Mouse (Mus musculus) erythroblast, adult 5-6 weeks (primary cell): ENCODE results near the gene Mta2. TPM values are rescaled to one million over a fixed set of nuclear protein-coding genes. Genes with fewer than 3 reads are reported as not detected.
"Not testable (repeated sequence)": the region's sequence is repeated elsewhere in the genome, so short reads cannot be mapped to it uniquely, and the experiment has no call there.

Experiments
- ATAC-seq: replicated peaks from 2 replicates; pipeline ENCODE4 v1.8.0; 2016; ENCODE audit warnings: moderate number of reproducible peaks, mild to moderate bottlenecking, moderate TSS enrichment, inconsistent platforms; ENCODE audit not compliant: poor library complexity, low FRiP score, severe bottlenecking
- total RNA-seq, 2 experiments: library from RNA; stranded (forward) in 1 of 2; stranded (reverse) in 1 of 2; fragments of 150-400 nt in 1 of 2; fragments of 200-764, 138-1000 nt in 1 of 2; gene quantifications; 2 replicates each; pipeline versions ENCODE4 v1.2.3 to v1.2.4; 2015 to 2017; ENCODE audit warnings: low replicate concordance in 2 of 2

The Mta2 gene
- total RNA-seq (2015; ENCODE audit: low replicate concordance): 16.9 and 22.8 TPM in 2 replicates
- total RNA-seq (2017; ENCODE audit: low replicate concordance): 39.5 and 54.4 TPM in 2 replicates

DNA sequence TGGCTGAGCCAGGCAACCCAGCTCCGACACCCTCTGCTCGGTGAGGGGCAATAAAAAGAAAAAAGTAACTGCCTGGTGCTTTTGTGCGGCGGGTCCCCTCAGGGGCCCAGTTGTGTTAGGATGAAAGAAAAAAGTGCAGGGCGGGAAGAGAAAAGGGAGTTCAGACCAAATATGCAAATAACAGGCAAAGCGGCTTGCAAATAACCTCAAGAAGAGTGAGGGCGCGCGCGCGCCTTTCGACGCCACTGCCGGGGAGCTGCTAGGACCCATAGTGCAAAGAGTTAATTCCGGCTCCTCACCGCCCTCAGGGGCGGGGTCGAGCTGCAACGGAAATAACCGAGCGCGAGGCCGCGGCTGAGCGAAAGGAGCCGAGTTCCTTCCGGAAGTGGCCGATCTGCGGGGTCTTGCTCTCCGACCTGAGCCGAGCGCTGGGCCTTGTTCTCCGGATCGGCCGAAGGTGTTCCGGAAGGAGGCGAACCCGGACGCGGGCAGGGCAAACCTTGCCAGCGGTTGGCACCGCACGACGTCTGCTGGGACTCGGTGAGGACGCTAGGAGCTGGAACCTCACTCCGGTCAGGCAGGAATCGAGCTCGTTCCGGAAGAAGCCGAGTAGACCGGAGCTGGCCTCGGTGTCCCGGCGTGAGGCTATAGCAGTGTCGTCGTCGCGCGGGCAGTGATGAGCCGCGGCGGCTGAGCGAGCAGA is at the start of gene Mta2:
Mta2 (plus strand) TSS at position 361 of the 703 bp plus-strand sequence.
- ATAC-seq: peak; percentile 86

DNA sequence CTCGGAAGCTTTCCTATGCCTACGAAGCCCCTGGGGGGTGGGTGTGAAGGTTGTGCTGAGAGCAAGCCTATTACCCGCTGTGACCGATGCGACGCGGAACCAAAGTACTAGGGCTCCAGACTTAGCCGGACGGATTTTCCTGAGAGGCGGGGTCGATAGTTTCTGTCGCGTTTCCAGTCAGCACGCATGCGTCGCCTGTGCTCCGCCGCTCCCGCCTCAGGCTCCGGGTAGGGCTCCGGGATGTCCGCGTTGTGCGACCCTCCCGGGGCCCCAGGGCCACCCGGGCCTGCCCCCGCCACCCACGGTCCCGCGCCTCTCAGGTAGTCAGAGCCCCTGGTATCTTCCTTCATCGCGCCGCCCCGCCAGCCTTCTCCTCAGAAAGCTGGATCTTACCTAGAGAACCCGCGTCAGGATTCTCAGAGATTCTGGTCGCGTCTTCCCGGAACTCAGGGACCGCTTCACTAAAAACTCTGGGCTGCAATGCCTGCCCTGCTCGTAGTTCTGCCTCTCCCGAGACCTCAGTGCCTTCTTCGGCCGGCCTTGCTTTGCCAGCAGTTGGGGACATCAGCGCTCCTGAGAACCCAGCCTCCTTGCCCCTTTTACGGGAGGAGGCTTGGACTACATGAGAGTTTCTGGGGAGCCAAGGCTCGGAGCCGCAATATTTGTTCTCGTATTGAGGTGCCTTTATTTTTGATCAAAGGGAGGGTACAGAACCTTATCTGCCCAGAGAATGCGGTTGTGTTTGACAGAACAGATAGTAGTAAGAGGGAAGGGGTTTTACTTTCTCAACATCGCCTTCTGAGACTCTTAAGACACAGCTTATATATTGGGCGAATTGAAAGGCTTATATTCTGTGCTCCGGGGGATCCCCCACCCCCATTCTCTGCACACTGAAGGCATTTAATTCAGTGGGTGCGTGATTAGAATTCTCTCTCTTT is 48.6 kb upstream of the Mta2 start, which contains the start of gene Ints5:
Ints5 (plus strand) TSS at position 177 of the 938 bp plus-strand sequence.
- peak; percentile 71 for ATAC-seq

DNA sequence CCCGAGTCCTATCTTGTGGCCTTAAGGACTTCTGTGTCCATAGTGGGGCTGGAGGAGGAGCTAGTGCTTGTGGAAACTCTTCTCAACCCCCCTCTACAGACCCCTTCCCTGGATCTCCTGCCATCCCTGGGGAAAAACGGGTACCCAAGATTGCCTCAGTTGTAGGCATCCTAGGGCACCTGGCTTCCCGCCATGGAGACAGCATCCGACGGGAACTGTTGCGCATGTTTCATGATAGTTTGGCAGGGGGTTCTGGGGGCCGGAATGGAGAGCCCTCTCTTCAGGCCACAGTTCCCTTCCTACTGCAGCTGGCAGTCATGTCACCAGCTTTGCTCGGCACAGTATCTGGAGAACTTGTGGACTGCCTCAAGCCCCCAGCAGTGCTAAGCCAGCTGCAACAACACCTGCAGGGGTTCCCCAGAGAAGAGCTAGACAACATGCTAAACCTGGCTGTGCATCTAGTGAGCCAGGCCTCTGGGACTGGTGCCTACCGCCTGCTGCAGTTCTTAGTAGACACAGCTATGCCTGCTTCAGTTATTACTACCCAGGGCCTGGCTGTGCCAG is 46.2 kb upstream of the Mta2 start:
- no peak for ATAC-seq

DNA sequence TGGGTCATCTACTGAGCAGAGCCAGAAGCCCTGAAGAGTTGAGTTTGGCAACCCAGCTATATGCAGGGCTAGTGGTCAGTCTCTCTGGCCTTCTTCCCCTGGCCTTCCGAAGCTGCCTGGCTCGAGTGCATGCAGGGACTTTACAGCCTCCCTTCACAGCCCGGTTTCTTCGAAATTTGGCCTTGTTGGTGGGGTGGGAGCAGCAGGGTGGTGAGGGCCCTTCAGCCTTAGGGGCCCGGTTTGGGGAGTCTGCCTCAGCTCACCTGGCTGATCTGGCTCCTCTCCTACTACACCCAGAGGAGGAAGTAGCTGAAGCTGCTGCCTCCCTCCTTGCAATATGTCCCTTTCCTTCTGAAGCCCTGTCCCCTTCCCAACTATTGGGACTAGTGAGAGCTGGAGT is 45.4 kb upstream of the Mta2 start:
- not testable (repeated sequence) for ATAC-seq

DNA sequence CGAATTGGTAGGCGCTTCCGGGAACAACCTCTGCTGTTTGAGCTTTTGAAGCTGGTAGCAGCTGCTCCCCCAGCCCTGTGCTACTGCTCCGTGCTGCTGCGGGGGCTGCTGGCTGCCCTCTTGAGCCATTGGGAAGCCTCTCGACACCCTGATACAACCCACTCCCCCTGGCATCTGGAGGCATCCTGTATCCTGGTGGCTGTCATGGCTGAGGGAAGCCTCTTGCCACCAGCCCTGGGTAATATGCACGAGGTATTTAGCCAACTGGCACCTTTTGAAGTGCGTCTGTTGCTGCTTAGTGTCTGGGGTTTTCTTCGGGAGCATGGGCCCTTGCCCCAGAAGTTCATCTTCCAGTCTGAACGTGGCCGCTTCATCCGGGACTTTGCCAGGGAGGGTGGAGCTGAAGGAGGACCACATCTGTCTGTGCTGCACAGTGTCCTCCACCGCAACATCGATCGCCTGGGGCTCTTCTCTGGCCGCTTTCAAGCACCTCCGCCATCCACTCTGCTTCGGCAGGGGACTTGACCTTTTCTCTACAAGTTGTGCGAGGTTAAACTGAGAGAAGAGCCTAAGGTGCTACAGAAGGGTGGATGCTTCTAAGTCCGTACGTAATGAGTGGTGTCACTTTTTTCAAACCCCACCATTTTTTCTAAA is 44.3 kb upstream of the Mta2 start:
- ATAC-seq: peak; percentile 47

DNA sequence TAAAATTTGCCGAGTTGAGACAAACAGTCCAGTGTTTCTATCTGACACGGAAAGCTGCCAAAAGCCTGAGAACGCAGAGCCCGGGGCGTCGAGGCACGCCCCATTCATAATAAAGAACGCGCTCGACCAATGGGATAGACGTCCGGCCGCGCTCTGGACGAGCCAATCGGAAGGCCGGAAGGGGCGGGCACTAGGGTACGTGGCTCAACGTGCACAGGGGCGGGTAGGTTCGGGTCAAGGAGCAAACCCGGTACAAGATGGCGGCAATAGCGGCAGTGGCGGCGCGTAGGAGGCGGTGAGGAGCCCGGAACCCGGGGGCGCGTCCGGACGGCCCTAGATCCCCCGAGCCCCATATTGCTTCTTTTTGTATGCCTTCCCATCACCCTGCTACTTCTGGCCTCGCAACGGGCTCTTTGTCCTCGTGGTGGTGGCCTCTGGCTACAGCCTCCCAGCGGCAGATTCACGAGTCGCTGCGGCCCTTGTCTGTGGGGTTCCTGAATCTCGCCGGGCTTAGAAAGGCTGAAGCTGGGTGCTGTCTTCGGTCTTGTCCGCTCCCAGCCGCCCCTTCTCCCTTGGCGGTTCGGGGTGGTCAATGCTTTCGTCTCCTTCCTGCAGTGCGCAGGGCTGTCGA is 43.7 kb upstream of the Mta2 start, which contains the start of gene Ganab:
Ganab (plus strand) TSS at position 207 of the 631 bp plus-strand sequence.
- ATAC-seq: peak; percentile 95

DNA sequence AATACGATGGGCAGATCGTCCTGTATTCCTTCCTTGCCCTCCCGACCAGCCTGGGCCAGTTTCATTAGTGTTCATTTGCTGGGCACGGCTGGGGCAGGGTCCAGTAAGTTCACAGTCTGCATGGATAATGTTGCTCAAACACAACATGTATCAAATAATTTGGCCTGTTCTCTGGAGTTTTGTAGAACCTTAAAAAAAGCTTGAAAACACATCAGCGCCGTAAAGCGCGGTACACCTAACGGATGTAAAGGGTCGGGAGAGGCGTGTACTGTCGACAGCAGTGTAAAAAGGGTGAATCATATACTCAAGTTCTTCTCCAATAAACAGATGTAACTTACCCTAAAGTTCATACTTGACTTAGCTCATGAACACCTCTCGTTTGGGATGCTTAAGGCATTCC is 43.1 kb upstream of the Mta2 start:
- ATAC-seq: peak; percentile 40

DNA sequence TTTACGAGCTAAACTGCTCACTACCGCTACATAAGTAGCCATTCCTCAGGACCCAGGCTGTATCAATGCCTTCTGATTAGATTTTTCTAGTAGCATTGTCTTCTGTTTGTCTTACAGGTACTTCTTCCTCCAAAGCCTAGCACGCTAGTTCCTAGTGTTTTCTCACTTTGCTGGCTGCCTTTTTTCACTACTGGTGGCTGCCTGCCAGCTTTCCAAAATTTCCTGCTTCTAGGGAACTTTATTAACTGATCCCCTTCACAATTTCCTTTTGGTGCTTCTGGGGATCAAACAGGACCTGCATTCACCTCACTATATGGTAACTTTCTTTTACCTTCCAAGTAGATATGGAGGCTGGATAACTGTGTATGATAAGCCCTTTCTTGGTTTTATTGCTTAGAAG is 42.6 kb upstream of the Mta2 start:
- ATAC-seq: no peak

DNA sequence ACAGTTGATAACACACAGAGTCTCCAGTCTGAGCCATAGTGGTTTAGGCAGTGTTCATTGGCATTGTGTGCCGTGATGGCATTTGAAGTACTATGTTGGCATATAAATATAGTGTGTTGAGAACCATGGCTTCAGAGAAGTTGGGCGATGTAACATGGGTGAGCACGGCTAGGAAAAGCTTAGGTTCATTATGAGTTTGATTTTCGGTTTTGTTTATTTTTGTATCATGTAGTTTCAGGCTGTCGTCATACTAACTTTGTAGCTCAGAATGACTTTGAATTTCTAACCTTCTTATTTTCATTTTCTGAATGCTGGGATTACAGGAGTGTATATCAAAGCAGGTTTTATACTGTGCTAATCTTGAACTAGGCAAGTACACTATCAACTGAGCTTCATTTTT is 38.3 kb upstream of the Mta2 start:
- ATAC-seq: no peak

DNA sequence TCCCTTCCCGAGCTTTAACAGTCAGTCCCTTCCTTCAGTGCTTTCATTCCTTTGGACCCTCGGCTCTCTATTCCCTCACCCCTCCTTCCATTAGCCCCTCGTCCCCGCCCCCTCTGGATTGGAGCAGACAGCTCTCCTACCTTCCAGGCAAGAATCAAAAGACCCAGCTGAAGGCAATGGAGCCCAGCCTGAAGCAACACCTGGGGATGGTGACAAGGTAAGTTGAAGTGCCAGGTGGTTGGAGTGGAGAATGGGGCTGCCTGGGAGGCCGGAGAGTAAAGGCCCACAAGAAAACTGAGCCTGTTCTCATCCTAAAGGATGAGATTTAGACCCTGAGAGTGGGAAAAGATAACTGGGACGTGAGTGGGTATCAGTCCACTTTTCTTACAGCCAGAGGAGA is 33.1 kb upstream of the Mta2 start:
- ATAC-seq: no peak

DNA sequence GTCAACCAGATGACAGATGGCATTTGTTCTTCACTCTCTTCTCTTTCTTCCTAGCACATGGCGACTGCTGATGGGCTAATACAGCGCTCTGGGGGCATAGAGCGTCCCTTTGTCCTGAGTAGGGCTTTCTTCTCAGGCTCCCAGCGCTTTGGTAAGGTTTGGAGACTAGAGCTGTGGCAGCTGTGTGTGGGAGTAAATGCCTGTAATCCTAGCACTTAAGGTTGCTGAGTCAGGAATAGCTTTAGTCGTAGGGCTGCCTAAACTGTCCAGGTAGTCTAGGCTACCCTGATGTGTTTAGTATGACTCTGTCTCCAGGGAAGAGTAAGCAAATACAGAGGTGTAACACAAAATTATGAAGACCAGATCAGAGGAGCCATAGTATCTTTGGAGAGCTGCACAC is 29.9 kb upstream of the Mta2 start:
- no peak for ATAC-seq

DNA sequence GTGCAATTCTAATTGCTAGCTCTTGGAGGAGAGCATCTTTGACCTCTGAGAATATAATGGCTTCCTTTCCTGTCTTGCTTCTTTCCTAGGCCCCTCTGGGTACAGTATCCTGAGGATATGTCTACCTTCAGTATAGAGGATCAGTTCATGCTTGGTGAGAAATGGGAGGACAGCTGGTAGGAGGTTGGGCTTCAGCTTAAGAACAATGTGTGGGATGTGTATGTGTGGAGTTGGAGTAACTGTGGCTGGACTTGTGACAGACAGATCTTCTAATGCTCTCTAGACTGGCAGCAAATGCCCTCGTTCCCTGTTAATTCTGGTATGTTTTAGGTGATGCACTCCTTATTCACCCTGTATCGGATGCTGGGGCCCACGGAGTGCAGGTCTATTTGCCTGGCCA is 27.5 kb upstream of the Mta2 start:
- no peak for ATAC-seq

DNA sequence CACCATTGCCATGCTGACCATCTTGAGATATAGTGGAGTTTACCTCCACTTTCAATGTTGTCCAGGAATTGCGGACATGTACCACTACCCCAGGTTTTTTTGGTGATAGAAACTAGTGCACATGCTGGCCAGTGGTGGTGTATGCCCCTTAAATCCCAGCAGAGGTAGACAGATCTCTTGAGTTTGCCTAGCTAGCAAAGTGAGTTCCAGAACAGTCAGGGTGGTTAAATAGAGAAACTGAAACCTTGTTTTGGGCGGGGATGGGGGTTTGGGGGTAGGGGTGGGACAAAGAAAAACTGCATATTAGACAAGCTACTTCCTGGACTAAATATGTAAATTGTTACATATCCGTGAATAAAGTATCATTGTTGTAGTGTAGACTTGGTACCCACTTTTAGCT is 22.7 kb upstream of the Mta2 start:
- ATAC-seq: no peak

DNA sequence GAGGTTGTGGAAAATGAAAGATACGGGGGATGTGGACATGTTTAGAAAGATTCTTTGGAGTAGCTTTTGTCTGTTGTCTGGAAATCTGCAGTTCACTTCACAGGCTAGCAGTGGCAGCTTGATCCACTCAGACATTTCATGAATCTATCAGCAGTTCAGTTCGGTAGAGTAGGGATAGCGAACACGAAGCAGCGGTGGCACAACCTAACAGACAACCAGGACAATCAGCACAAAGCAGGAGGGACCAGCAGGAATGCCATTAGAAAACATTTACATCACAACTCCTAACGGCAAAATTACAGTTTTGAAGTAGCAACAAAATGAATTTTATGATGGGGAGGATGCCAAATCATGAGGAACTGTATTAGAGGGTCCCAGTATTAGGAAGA is 22.0 kb upstream of the Mta2 start:
- no peak for ATAC-seq

DNA sequence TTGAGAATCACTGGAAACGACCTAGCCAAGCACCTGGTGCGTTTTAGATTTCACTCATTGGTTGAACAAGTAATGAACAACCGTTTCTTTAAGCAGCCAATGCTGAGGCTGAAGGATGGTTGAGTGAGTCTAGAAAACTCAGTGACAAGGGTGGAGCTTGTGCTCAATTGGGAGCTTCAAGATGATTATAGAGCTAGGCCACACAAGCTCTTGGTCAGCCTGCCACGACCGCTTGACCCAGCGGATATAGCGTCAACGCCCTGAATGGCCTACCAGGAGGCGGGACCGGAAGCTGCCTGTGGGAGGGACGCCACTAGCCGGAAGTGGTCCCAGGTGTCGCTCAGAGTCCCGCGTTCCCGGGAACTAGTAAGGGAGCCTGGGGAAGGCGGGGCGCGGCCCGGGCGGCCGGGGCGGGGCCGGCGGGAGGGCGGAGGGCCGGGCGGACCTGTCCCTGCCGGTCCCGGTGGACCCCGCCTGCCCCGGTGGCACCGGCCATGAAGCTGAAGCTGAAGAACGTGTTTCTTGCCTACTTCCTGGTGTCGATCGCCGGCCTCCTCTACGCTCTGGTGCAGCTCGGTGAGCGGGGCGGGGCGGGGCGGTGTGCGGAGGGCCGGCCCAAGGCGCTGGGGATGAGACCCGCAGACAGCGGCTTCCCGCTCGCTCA is 21.5 kb upstream of the Mta2 start, which contains the start of gene B3gat3:
B3gat3 (plus strand) TSS at position 302 of the 664 bp plus-strand sequence.
- peak; percentile 92 for ATAC-seq

DNA sequence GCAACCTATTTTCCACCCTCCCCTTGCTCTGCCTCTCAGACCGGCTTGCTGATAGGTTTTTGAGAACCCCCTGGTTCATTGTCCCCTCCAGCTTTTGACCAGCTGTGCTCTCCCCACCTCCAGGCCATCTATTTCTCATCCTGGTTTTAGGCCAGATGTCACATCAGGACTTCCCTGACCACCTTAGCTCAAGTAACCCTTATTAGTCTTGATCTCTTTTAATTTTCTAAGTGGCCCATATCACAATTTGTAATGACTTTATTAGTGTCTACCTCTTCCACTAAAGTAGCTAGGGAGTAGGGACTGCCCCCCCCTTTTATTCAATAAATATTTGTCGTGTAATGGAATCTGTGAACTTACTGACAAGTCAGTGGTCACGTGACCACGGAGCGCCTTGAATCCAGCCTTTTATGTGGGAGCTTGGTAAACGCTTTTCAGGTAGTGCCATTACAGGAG is 20.8 kb upstream of the Mta2 start:
- peak; percentile 73 for ATAC-seq

DNA sequence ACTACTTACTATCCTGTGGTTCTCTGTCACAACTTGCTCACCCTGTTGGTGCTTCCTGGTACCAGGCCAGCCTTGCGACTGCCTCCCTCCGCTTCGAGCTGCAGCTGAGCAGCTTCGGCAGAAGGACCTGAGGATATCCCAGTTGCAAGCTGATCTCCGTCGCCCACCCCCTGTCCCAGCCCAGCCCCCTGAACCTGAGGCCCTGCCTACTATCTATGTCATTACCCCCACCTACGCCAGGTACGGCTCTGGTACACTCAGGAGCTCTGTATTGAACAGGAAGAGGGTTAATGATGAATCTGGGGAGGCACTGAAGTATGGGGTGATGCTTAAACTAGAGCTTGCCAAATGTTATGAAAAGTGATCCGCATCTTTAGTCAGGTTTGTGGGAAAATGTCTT is 19.9 kb upstream of the Mta2 start:
- no peak for ATAC-seq

DNA sequence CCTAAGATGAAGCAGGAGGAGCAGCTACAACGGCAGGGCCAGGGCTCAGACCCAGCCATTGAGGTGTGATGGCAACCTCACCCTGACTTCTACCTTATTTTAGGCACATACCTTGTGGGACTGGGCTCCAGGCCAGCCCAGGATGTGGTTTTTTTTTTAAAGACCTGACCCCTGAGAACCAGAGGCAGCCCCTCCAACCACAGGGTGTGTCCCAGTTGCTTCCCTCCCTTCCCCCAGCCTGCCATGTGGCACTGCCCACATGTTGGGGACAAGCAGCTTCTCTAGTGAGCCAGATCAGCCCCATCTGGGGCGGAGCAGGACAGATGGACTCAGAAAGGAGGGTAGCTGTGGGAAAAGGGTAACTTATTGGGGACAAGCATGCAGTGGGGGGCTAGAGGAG is 14.9 kb upstream of the Mta2 start:
- ATAC-seq: no peak
